Mouse (Mus musculus): ENCODE data around the gene Art3.

DNA sequence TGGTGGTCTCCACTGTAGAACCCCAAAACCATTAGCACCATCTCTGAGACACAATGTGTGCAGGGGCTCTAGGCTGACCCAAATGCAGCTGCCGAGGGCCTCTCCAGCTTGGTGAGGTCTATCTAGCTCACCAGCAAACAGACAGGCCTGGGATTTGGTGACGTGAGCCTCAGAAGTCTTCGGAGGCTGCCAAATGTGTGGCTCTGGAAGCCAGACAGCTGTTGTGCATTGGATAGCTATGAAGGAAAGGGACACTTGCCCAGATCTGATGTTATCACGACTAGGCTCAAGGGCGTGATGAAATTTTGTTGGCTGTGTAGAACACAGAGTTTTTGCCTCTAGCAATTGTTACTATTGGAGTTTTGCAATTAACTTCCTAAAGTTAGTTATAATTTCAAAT, 8.4 kb upstream of the Art3 start:
- TF ChIP-seq CTCF (IDR thresholded peaks at IDR 0.05; ENCODE audit: insufficient read depth, low read length) = no peak
- no peak for TF ChIP-seq POLR2A (IDR thresholded peaks at IDR 0.05; ENCODE audit: borderline replicate concordance, extremely low read depth, low read depth, low read length)
